Mouse (Mus musculus): ENCODE results near the gene Srms. TPM values are rescaled to one million over a fixed set of nuclear protein-coding genes. Genes with fewer than 3 reads are reported as not detected.

Gene Srms
- polyA plus RNA-seq, 1 experiment = not detected

DNA sequence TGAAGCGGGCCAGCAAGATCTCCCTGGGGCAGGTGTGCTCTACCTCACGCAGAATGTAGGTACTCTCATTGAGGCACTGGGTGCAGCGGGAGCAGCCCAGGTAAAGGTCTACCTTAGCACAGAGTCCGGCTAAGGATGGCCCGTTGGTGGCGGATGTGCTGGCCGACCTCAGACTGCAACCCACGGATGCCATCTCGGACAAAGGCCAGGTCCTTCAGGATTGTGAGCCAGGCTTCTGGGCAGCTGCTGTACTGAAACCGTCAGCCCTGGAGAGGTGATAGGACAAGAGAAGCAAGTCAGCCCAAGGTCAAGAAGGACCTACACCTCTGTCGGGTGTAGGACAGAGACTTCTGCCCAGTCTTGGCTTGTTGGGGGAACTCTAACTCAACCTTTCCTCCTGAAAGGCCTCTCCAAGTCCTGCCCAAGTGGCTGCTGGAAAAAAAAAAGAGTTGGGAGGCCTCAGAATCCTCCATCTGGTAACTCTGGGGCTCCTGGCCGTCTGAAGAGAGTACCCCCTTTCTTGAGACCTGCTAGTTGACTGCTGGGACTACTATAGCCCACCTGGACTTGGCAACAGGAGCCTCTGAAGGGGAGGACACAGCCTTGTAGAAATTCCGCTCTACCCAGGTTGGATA lies 27.9 kb upstream of the Srms start:
- Histone ChIP-seq H3K4me1 (ENCODE audit: control insufficient read depth, insufficient read depth, low read length) (peaks cover 6% of the 10 kb centered on the region; the same call in 1 of the 2 replicates), H3K4me3 (replicated peaks; ENCODE audit: control insufficient read depth, low read depth, low read length) (peak overlapping the region; percentile 84), H3K27ac (ENCODE audit: control insufficient read depth, insufficient read depth, low read depth, low read length, poor library complexity) (no peak overlapping the region)
- 89% methylated on average over 13 of the region's 13 CpGs for WGBS
- TF ChIP-seq POLR2A (IDR thresholded peaks at IDR 0.05; ENCODE audit: borderline replicate concordance, control insufficient read depth, low read depth, low read length) = no peak
- no peak for TF ChIP-seq CTCF (IDR thresholded peaks at IDR 0.05; ENCODE audit: control insufficient read depth, insufficient read depth, low read length)

DNA sequence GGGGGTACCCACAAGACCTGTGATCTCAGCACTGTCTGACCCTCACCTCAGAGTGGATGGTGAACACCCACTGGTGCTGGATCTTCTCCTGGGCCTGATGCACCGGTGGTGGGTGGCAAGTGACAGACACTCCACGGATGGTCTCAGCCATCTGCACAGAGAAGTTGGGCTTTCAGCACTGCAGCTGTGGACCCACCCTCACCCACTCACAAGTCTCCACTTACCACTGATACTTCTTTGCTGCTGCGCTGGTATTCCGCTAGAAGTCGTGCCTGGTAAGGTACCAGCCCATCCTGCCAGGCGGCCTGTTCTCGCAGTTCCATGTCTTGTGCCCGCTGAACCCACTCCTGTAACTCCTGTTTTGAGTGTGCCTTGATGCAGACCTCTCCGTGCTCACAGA lies 26.3 kb upstream of the Srms start:
- Histone ChIP-seq H3K4me1 (ENCODE audit: control insufficient read depth, insufficient read depth, low read length) (peaks cover 6% of the 10 kb centered on the region; the same call in 1 of the 2 replicates), H3K4me3 (replicated peaks; ENCODE audit: control insufficient read depth, low read depth, low read length) (no peak overlapping the region), H3K27ac (ENCODE audit: control insufficient read depth, insufficient read depth, low read depth, low read length, poor library complexity) (no peak overlapping the region)
- WGBS = 94% methylated on average over 9 of the region's 9 CpGs
- TF ChIP-seq CTCF (IDR thresholded peaks at IDR 0.05; ENCODE audit: control insufficient read depth, insufficient read depth, low read length) (no peak), POLR2A (IDR thresholded peaks at IDR 0.05; ENCODE audit: borderline replicate concordance, control insufficient read depth, low read depth, low read length) (no peak)

DNA sequence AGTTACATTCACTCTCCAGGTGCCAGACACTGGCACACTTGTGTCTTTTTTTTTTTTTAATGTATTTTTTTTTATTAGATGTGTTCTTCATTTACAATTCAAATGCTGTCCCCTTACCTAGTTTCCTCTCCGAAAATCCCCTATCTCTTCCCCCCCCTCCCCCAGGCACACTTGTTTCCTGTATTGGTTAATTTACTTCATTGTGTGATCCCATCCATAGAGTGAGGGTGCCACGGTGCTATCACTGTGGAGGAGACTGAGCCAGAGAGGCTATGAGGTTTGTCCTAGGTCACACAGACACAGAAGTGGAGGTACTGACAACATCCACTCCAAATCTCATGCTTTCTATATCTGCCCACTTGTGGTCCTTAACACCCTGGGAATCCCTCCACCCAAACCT lies 25.9 kb upstream of the Srms start:
- Histone ChIP-seq H3K27ac (ENCODE audit: control insufficient read depth, insufficient read depth, low read depth, low read length, poor library complexity) (no peak overlapping the region), H3K4me3 (replicated peaks; ENCODE audit: control insufficient read depth, low read depth, low read length) (no peak overlapping the region), H3K4me1 (ENCODE audit: control insufficient read depth, insufficient read depth, low read length) (peaks cover 6% of the 10 kb centered on the region; the same call in 1 of the 2 replicates)
- 44% methylated on average over 2 of the region's 2 CpGs for WGBS
- no peak for TF ChIP-seq CTCF (IDR thresholded peaks at IDR 0.05; ENCODE audit: control insufficient read depth, insufficient read depth, low read length)
- no peak for TF ChIP-seq POLR2A (IDR thresholded peaks at IDR 0.05; ENCODE audit: borderline replicate concordance, control insufficient read depth, low read depth, low read length)

DNA sequence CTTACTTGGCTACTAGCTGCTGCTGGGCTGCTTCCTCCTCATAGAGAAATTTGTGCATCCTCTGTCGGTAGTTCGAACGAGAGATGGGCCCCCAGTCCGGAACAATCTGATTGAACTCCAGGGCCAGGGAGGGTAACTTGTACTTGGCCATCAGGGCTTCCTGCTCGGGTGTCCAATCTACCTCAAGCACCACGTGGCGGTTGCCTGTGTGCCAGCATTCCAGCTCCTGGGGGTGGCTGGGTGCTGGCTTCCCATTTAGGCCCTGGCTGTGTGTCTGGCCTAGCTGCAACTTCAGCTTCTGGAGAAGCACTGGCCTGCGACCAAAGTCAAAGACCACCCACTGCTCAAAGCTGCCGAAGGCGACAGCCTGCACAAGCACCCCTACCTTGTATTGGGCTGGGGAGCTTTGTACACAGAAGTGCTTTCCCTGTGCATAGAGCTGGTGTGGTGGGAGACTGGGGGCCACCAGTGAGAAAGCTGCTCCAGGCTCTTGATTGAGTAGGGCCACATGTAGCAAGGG lies 25.2 kb upstream of the Srms start:
- no peak overlapping the region for H3K27ac ChIP-seq (ENCODE audit: control insufficient read depth, insufficient read depth, low read depth, low read length, poor library complexity)
- WGBS = 86% methylated on average over 10 of the region's 10 CpGs

DNA sequence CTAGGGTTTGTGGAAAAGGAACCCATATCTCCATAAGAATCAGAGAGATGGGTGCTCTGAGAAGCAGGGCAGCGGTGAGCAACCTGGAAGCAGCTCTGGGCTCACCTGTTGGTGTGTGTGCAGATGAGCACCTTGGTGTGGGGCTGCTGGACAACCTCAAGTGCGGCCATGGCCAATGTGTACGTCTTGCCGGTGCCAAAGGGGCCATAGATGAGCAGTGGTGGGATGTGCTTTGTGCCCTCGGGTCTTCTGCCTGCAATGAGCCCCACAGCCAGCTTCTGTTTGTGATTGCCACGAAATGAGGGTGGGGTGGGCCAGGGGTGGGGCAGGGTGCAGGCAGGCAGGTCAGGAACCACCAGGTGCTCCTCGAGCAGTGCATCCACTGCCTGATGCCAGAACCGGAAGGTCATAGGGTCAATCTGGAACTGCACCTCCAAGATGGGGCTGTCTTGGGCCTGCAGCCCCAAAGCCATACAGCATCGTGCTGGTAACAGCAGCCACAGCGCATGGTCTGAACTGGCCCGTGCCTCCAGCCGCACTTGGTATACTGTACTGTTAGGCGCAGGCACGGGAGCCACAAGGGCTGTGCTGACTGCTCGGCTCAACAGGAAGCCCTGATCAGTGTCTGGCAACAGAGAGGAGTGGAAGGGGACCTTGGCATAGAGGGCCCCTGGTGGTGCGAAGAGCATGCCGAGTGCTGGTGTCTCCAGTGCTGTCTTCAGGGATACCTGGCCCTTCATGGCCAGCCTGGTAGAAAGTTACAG lies 24.4 kb upstream of the Srms start:
- Histone ChIP-seq H3K4me3 (replicated peaks; ENCODE audit: control insufficient read depth, low read depth, low read length) (no peak overlapping the region), H3K27ac (ENCODE audit: control insufficient read depth, insufficient read depth, low read depth, low read length, poor library complexity) (no peak overlapping the region), H3K4me1 (ENCODE audit: control insufficient read depth, insufficient read depth, low read length) (peaks cover 6% of the 10 kb centered on the region; the same call in 1 of the 2 replicates)
- TF ChIP-seq CTCF (IDR thresholded peaks at IDR 0.05; ENCODE audit: control insufficient read depth, insufficient read depth, low read length) (no peak), POLR2A (IDR thresholded peaks at IDR 0.05; ENCODE audit: borderline replicate concordance, control insufficient read depth, low read depth, low read length) (no peak)
- WGBS = 90% methylated on average over 17 of the region's 17 CpGs

More for the DNA sequence above, 25.2 kb upstream of the Srms start:
- no peak overlapping the region for H3K4me3 ChIP-seq (replicated peaks; ENCODE audit: control insufficient read depth, low read depth, low read length)
- peaks cover 6% of the 10 kb centered on the region; the same call in 1 of the 2 replicates for H3K4me1 ChIP-seq (ENCODE audit: control insufficient read depth, insufficient read depth, low read length)
- TF ChIP-seq POLR2A (IDR thresholded peaks at IDR 0.05; ENCODE audit: borderline replicate concordance, control insufficient read depth, low read depth, low read length) (no peak), CTCF (IDR thresholded peaks at IDR 0.05; ENCODE audit: control insufficient read depth, insufficient read depth, low read length) (no peak)

DNA sequence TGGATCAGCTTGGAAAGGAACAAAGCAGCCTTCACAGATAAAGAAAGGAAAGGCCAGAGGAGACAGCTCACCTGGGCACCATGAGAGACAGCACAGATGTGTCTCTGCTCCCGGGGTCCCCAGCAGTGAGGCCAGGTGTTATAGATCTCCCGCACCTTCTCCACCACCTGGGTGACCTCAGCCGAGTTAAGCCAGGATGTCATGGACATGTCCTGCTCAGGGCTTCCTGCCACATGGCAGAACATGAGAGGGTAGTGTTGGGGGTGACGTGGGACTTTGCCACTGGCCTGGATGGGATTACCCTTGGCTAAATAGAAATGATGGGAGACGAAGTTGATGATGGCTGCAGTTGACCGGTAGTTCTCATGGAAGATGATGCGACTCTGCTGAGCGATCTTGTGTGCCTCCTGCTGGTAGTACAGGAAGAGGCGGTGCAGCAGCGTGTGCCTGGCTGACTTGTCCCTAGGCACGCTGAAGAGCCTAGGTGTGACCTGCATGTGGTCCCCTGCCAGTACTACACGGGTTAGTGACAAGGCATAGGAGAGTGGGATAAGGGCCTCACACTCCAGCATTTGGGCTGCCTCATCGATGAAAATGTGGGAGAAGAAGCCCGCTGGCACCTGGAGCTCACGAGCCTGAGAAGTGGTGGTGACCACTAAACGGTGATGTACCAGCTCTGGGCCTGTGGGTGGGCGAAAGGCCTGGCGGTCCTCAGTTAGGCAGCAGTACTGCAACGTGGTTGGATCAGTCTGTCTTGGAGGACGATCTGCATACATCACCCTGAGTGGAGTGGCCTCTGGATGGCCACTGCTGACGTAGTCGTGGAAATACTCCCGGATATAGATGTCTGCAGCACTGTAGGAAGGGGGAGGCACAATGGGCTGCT lies 22.9 kb upstream of the Srms start:
- no peak for TF ChIP-seq POLR2A (IDR thresholded peaks at IDR 0.05; ENCODE audit: borderline replicate concordance, control insufficient read depth, low read depth, low read length)
- peak; percentile 27; the same call in 1 of the 2 replicates for TF ChIP-seq CTCF (IDR thresholded peaks at IDR 0.05; ENCODE audit: control insufficient read depth, insufficient read depth, low read length)
- Histone ChIP-seq H3K27ac (ENCODE audit: control insufficient read depth, insufficient read depth, low read depth, low read length, poor library complexity) (no peak overlapping the region), H3K4me1 (ENCODE audit: control insufficient read depth, insufficient read depth, low read length) (peaks cover 6% of the 10 kb centered on the region; the same call in 1 of the 2 replicates), H3K4me3 (replicated peaks; ENCODE audit: control insufficient read depth, low read depth, low read length) (no peak overlapping the region)
- 87% methylated on average over 23 of the region's 23 CpGs for WGBS

DNA sequence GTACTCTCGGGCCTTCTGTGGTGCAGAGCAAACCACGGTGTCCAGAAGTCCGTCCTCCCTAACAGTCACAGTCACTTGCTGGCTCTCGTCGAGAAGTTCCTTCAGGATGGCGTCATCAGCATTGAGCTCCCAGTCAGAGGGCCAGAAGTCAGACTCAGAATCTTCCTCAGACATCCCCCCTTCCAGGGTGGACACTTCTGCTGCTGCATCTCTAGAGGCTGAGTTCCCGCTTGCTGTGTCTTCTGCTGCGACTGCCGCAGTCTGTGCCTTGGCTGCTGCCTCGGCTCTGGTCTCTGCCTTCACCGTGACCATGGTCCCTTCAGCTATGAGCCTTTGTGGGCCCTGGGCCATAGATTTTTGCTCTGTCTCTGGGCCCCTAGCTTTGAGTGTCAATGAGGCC lies 21.7 kb upstream of the Srms start:
- TF ChIP-seq POLR2A (IDR thresholded peaks at IDR 0.05; ENCODE audit: borderline replicate concordance, control insufficient read depth, low read depth, low read length) (0 out of 2 replicates have a peak, but pooled peaks have one; percentile 16), CTCF (IDR thresholded peaks at IDR 0.05; ENCODE audit: control insufficient read depth, insufficient read depth, low read length) (no peak)
- Histone ChIP-seq H3K4me3 (replicated peaks; ENCODE audit: control insufficient read depth, low read depth, low read length) (no peak overlapping the region), H3K4me1 (ENCODE audit: control insufficient read depth, insufficient read depth, low read length) (no peaks in the 10 kb centered on the region; the same call in 1 of the 2 replicates), H3K27ac (ENCODE audit: control insufficient read depth, insufficient read depth, low read depth, low read length, poor library complexity) (no peak overlapping the region)
- 93% methylated on average over 11 of the region's 11 CpGs for WGBS

Measured in bone marrow, adult 2 months (tissue).